Mouse (Mus musculus) A20 (cell line): Measurements from ENCODE around the gene Nfil3.
A peak's percentile ranks its signal among the peaks of the same experiment; 100 is the strongest.

Experiments used
- DNase-seq: peaks from one replicate; pipeline ENCODE4 v3.0.0-alpha.2; 2011; ENCODE audit warnings: low read depth, low spot score

The Nfil3 gene

DNA sequence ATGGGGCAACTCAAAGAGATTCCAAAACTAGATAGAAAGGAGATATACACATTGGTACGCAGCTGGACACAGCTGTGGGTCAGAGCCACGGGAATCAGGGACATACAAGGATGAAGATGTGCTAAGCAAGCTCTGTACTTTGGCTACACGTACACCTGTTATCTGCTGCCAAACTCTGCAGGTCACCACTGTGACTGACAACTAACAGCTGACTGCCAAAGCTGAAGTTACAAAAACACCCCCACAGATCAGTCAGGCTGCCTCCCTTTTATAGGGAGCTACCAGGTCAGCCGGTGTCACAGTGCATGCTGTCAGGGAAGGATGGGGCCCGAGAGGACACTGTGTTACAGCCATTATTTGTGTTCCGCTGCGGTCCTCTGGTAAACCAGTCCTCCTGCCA is 39.9 kb downstream of the Nfil3 start:
- DNase-seq: no peak

DNA sequence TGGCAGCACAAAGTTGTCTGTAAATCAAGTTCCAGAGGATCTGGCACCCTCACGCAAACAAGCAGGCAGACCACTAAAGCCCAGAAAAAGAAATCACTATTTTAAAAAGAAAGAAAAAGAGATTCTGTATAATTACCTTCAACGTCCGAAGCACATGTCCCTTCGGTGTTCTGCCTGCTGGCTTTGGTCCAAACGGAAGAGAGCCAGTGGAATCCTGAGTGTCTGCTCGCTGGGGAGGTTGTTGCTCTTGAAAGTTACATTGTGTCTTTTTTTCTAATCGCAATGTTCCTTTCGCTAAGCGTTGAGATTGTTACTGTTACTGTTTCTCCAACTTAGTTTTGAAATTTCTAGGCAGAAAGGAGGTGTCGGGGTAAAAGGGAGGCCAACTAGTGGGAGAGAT is 50.3 kb downstream of the Nfil3 start:
- no peak for DNase-seq

DNA sequence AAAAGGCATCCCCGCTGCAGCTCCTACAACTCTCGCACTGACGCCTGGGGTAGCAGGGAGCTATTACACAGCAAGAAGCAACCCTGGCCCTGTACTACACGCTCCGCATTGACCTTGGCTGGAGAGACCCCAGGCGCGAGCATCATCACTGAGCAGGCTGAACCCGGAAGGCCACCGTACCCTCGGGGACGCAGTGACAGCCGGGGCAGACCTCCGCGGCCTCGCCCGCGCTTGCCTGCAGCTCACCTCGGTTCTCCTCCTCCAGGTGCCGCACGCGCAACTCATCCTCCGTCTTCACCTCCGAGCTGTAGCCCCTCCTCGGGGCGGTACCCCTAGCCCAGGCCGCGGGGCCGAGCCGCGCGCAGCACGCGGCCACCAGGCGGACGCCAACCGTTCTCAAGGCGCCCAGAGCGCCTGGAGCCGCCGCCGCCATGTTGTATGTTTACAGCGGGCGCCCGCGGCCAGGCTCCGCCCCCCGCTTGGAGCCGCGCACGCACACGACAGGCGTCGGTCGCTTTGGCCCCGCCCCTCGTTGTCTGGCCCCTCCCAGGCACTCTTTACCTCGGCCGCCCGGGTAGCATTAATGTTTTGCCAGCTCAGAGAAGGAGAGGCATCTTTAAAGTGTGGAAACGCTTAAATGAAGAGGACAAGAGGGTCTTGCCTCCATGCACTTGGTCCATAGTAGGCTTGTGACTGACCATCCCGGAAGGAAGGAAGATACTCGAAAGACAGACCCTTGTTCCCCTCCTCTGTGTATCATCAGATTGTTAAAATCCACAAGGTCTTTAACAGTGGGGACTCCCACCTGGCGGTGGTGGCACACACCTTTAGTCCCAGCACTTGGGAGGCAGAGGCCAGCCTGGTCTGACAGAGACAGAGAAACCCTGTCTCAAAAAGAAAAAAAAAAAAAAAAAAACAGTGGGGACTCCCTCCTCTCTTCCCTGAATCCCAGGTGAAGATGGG is 51.4 kb downstream of the Nfil3 start, which contains the start of gene Auh:
Gene Auh, minus strand, starts transcription at position 473 of the 963 bp plus-strand sequence.
- peak; percentile 92 for DNase-seq

DNA sequence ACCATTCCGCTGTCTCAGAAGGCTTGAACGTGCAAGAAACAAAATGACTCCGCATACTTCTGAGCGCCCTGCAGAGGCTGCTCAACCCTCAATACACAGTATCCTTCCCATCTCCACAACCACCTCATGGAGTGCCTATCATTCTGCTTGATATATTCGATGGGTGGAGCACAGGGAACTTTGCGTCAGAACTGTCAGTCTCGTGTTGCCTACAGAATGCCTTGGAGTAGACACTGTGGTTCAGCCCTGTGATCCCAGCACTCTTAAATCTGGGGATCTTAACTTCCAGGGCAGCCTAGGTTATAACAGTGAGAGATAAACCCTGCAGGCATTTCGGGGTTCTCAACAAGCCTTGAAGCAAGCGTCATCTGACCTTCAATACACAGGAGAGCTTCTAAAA is 52.5 kb downstream of the Nfil3 start:
- DNase-seq: peak; percentile 4

DNA sequence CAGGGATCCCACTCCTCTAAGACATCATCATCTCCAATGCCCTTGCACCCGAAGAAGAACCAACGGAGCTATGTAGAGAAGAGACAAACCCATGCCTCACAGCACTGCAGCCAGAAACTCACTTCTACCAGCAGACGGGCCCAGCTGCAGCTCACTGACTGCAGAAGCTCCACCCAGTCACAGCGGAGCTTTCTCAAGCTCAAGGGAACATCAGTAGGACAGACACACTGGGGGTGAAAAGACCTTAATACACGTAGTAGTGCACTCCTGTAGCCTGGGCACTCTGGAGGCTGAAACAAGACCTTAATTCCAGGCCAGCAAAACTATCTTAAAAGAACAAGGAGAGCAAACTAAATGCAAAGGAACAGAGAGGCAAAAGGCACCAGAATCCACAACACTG is 56.4 kb downstream of the Nfil3 start:
- DNase-seq: no peak

DNA sequence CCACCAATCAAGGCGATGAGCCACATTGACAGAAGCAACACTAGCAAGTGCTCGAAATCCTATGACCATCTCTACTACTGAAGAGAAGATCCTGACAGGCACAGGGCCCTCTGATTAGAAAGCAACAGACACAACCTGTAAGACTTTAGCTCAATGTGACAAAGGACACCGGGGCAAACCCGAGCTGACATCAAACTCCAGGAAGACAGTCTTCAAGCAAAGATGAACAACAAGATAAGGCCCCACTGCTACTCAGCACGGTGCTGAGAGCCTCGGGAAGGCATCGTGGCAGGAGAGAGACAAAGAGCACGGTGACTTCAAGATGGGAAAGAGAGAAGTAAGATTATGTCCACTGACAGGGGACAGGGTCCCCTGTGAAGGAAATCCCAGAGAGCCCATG is 58.9 kb downstream of the Nfil3 start:
- no peak for DNase-seq

DNA sequence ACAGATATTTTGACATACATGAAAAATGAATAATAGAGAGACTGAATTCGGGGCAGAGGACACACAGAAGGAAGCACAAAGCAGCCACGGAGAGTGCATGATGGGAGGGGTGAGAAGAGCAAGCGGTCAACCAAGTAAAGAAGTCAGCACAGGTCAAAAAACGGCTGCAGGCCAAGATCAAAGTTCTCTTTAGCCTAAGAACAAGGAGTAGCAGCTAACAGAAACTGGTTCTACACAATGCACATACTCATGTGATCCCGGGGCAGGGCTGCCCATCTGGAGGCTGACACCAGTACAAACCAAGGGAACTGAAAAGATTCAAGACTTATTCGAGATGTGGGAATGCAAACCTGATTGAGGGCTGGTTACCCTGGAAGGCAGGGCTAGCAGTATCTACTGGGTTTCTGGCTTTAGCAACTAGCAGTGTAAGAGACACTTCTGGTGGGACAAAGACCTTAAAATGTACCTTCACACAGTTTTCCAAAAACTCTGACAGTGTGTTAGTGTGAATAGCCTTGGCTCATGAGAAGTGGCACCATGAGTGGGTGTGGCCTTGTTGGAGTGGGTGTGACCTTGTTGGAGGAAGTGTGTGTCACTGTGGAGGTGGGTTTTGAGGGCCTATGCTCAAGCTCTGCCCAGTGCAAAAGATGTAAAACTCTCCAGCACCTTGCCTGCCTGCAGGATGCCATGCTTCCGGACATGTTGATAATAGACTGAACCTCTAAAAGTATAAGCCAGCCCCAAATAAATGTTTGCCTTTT is 59.6 kb downstream of the Nfil3 start:
- no peak for DNase-seq

DNA sequence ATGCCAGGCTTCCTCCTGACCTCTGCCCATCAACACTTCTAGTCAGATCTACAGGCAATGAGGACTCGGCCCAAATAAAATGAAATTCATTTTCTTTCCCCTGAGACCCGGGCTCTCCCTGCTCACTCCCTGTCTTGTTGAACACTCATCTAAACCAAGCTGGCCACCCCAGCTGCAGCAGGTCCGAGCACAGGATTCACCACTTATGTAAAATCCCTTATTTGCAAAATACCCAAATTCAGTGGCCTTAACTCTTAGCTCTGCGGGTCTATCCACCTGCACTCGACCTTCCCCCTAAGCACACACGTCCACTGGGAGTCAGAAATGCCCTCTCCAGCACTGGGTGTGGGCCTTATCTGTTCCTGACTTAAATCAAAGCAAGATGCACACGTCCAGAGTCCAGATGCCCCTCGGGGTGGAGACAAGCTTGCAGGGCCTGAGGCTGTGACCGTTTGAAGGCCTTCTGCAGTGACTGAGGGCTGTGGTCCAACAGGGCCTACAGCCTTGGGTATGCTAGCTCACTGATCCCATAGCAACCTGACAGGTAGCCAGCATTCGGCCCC is 61.0 kb downstream of the Nfil3 start:
- DNase-seq: no peak

DNA sequence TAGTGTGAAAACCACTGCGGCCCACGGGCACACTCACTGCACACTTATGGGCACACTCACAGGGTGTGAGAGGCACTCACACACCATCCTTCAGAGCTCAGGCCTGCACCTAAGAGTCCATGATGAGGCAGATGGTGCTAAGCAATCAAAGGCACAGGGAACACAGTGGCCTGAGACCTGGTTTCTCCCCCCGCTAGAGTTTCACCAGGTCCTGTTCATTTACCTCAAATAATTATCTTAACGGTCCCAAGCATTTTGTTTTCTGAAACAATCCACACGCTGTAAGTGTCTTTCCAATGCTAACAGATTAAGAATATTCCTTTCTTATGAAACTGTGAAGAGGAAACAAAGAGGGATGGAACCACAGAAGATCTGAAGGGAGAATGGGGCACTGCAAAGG is 62.5 kb downstream of the Nfil3 start:
- no peak for DNase-seq
